In the genomic region with DNA sequence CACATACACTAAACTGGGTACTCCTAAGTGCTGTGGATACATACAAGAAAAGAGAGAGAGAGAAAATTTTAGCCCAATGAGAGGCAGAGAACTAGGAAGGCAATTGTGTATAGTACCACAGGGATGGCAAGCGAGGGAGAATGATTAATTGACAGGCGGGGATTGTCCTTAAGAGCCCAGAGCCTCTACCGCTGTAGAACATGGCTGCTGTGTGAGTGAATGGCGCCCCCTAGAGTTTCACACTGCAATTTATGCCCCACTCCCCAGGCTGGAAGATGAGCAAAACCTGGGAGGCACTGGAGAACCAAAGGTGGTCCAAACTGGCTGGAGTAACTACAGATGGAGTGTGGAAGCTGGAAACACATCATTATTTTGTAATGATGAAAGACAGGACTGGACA, we compare ENCODE assay signal across 10 mouse cellular contexts. TPM values are rescaled to one million over a fixed set of nuclear protein-coding genes. Genes with fewer than 3 reads are reported as not detected.
DNase-seq lines count a peak whose midpoint lies in the region; ATAC-seq and TF ChIP-seq lines count a peak whose summit lies in the region.
"Had no signal": no experiment of that assay in that cellular context is flagged by ENCODE, and none has a peak within 500 bp of the region (broad histone marks: within the 10 kb centered on the region; RNA-seq: fewer than 3 reads in every experiment).

No protein-coding gene starts in this region.

- peaks cover 6% of the 10 kb centered on the region for H3K27me3 ChIP-seq in Patski
- H3K27me3 ChIP-seq in embryonic facial prominence, embryonic 11.5 days (ENCODE audit: control insufficient read depth, insufficient read depth, low read length), result no peaks in the 10 kb centered on the region
- H3K27me3 ChIP-seq in kidney, adult 2 months (replicated peaks; ENCODE audit: control insufficient read depth, insufficient read depth, low read length), result no peaks in the 10 kb centered on the region
- H3K27me3 ChIP-seq in spleen, adult 2 months (ENCODE audit: control insufficient read depth, insufficient read depth, low read length), result no peaks in the 10 kb centered on the region

- no peaks in the 10 kb centered on the region for H3K4me1 ChIP-seq in embryonic facial prominence, embryonic 11.5 days (ENCODE audit: control insufficient read depth, insufficient read depth, low read length)
- peaks cover 20% of the 10 kb centered on the region for H3K4me1 ChIP-seq in kidney, adult 2 months (ENCODE audit: control insufficient read depth, insufficient read depth, low read length)
- no peaks in the 10 kb centered on the region for H3K4me1 ChIP-seq in spleen, adult 2 months (ENCODE audit: control insufficient read depth, insufficient read depth, insufficient read length)

- no peak for TF ChIP-seq POLR2A in kidney, adult 2 months (IDR thresholded peaks at IDR 0.05; ENCODE audit: low read depth, low read length)
- no peak for TF ChIP-seq POLR2A in spleen, adult 2 months (IDR thresholded peaks at IDR 0.05; ENCODE audit: low read depth, low read length)

- H3K4me2 ChIP-seq in embryonic facial prominence, embryonic 11.5 days (ENCODE audit: low read depth, low read length), result no peak overlapping the region

- CTCF ChIA-PET in Patski (lab: Charles Lee), result interaction anchor here (0.6 to 1.4 kb wide), 6 partner anchors 9 to 176 kb away, joined by 3 to 7 read pairs (median 6); no protein-coding TSS in a partner anchor

- in situ Hi-C loops in Patski (cut with MboI; ENCODE audit: low pct_unique_long_range_greater_than_20kb), result loop anchor here (25.0 kb wide), 1 partner anchor 183 kb away; a partner anchor contains a TSS

- ATAC-seq in Patski, result peak; percentile 51
- ATAC-seq in embryonic facial prominence, embryonic 11.5 days (replicated peaks; ENCODE audit: insufficient number of reproducible peaks, low FRiP score, low TSS enrichment, low read depth), result no peak

- POLR2A ChIA-PET in Patski (lab: Charles Lee), result no interaction called here

- no peak overlapping the region for H3K27ac ChIP-seq in layer of hippocampus, adult 2 months
- no peak overlapping the region for H3K27ac ChIP-seq in embryonic facial prominence, embryonic 11.5 days (replicated peaks; ENCODE audit: low read depth, low read length)
- H3K27ac ChIP-seq in kidney, adult 2 months (ENCODE audit: insufficient read depth, low read depth, low read length), result no peak overlapping the region
- no peak overlapping the region for H3K27ac ChIP-seq in spleen, adult 2 months (ENCODE audit: insufficient read depth, low read length)
- H3K27ac ChIP-seq: macrophage had no signal

- 18% methylated on average over 4 of the region's 4 CpGs for WGBS in embryonic facial prominence, embryonic 11.5 days
- WGBS in kidney, adult 2 months, result 9% methylated on average over 4 of the region's 4 CpGs
- WGBS in spleen, adult 2 months, result 30% methylated on average over 4 of the region's 4 CpGs

- TF ChIP-seq CTCF in layer of hippocampus, adult 2 months (conservative IDR thresholded peaks at IDR 0.05), result peak; percentile 79
- peak; percentile 77 for TF ChIP-seq CTCF in Patski (IDR thresholded peaks at IDR 0.05)
- peak; percentile 80 for TF ChIP-seq CTCF in kidney, adult 2 months (conservative IDR thresholded peaks at IDR 0.05; ENCODE audit: insufficient read depth, insufficient read length, low read depth, low read length)
- peak; percentile 43; the same call in 1 of the 2 replicates for TF ChIP-seq CTCF in spleen, adult 2 months (IDR thresholded peaks at IDR 0.05; ENCODE audit: extremely low read depth, insufficient read depth, insufficient read length, insufficient replicate concordance)

- no peak overlapping the region for H3K9ac ChIP-seq in embryonic facial prominence, embryonic 11.5 days (replicated peaks; ENCODE audit: low read length)

- no peaks in the 10 kb centered on the region for H3K36me3 ChIP-seq in embryonic facial prominence, embryonic 11.5 days (replicated peaks; ENCODE audit: control insufficient read depth, insufficient read depth, low read depth, low read length)
- no peaks in the 10 kb centered on the region for H3K36me3 ChIP-seq in kidney, adult 2 months (ENCODE audit: control insufficient read depth, insufficient read depth, low read length)
- H3K36me3 ChIP-seq in spleen, adult 2 months (ENCODE audit: control insufficient read depth, insufficient read depth, low read length), result no peaks in the 10 kb centered on the region

- H3K4me3 ChIP-seq in layer of hippocampus, adult 2 months, result no peak overlapping the region
- H3K4me3 ChIP-seq in embryonic facial prominence, embryonic 11.5 days (ENCODE audit: low read depth, low read length), result no peak overlapping the region
- H3K4me3 ChIP-seq in kidney, adult 2 months (ENCODE audit: insufficient read depth, low read depth, low read length), result no peak overlapping the region
- no peak overlapping the region for H3K4me3 ChIP-seq in spleen, adult 2 months (ENCODE audit: extremely low read depth, insufficient read depth, insufficient read length)
- H3K4me3 ChIP-seq: erythroblast, embryonic 14.5 days had no signal

- H3K9me3 ChIP-seq in embryonic facial prominence, embryonic 11.5 days (replicated peaks; ENCODE audit: control insufficient read depth, low read length), result no peaks in the 10 kb centered on the region

- peak in 1 of 2 experiments; percentile 27 for DNase-seq in layer of hippocampus, adult 2 months (ENCODE audit: low spot score in 2 of 2)
- DNase-seq in layer of hippocampus, adult 9-11 months, result no peak
- DNase-seq in Patski (ENCODE audit: low read depth, low spot score), result no peak
- peak; percentile 65 for DNase-seq in embryonic facial prominence, embryonic 11.5 days (ENCODE audit: low spot score)
- peak; percentile 71 for DNase-seq in kidney, adult 2 months
- peak; percentile 72 for DNase-seq in lung, postnatal 10 days
- DNase-seq in spleen, adult 2 months (ENCODE audit: low read depth in 1 of 2, low spot score in 2 of 2), result peak; percentile 22 to 36
- DNase-seq in urinary bladder, postnatal 14 days (ENCODE audit: low spot score), result no peak

RNA-seq across cellular contexts. Expression of a gene that starts 24.8 kb away (rescaled TPM):
- 100 to 1,000 TPM; 325 to 333 TPM for total RNA-seq in layer of hippocampus, adult 2 months (2021)
- polyA plus RNA-seq in Patski (2021), result 1,052 TPM
- 585 and 587 TPM in 2 replicates for polyA plus RNA-seq in embryonic facial prominence, embryonic 11.5 days (2014; fragmentation: Nextera tagmentation; extraction: Ambion mirVana)
- 1,901 and 2,104 TPM in 2 replicates for polyA plus RNA-seq in kidney, adult 2 months (2012; rRNA removed)
- 263 and 357 TPM in 2 replicates for polyA plus RNA-seq in spleen, adult 2 months (2012; rRNA removed)

RNA-seq across cellular contexts. Expression of a gene that starts 53.5 kb away (rescaled TPM):
- total RNA-seq in layer of hippocampus, adult 2 months (2021), result 10 to 100 TPM; 52.0 to 53.8 TPM
- 89.0 TPM for polyA plus RNA-seq in Patski (2021)
- 136 and 139 TPM in 2 replicates for polyA plus RNA-seq in embryonic facial prominence, embryonic 11.5 days (2014; fragmentation: Nextera tagmentation; extraction: Ambion mirVana)
- 33.1 and 44.2 TPM in 2 replicates for polyA plus RNA-seq in kidney, adult 2 months (2012; rRNA removed)
- 19.8 and 21.9 TPM in 2 replicates for polyA plus RNA-seq in spleen, adult 2 months (2012; rRNA removed)

RNA-seq across cellular contexts. Expression of a gene that starts 53.7 kb away (rescaled TPM):
- 10 to 100 TPM; 40.4 TPM for total RNA-seq in layer of hippocampus, adult 2 months (2021)
- 29.8 TPM for polyA plus RNA-seq in Patski (2021)
- polyA plus RNA-seq in embryonic facial prominence, embryonic 11.5 days (2014; fragmentation: Nextera tagmentation; extraction: Ambion mirVana), result 45.1 and 53.3 TPM in 2 replicates
- 13.6 and 17.8 TPM in 2 replicates for polyA plus RNA-seq in kidney, adult 2 months (2012; rRNA removed)
- polyA plus RNA-seq in spleen, adult 2 months (2012; rRNA removed), result 8.4 and 11.0 TPM in 2 replicates

Comparison
In these comparisons a context has a peak if more than half of its experiments do, and no peak if none do; other contexts are left out.
1. DNase-seq: peak in embryonic facial prominence, embryonic 11.5 days (single experiment), kidney, adult 2 months (single experiment), lung, postnatal 10 days (single experiment) and spleen, adult 2 months (2 of 2); none in layer of hippocampus, adult 9-11 months (single experiment), Patski (single experiment) and urinary bladder, postnatal 14 days (single experiment).
2. Peak in every context shown above with its lines, with median percentiles within 50 percentile points of each other: CTCF ChIP-seq.